Mouse (Mus musculus): ENCODE results near the gene Klhl35.

Gene Klhl35

GRCm38 (mm10) chr7:99450703-99451102, 15.1 kb upstream of the Klhl35 start:
- in situ Hi-C loops (cut with MboI, MseI), result loop anchor here (5.0 kb wide), 3 partner anchors 73 to 118 kb away; no protein-coding TSS in a partner anchor

GRCm38 (mm10) chr7:99452859-99453258, 12.9 kb upstream of the Klhl35 start:
- in situ Hi-C loops (cut with MboI, MseI), result loop anchor here (5.0 kb wide), 3 partner anchors 76 to 121 kb away; no protein-coding TSS in a partner anchor

- in situ Hi-C loops (cut with MboI, MseI), result loop anchor here (5.0 kb wide), 3 partner anchors 77 to 122 kb away; no protein-coding TSS in a partner anchor
These were observed 11.8 kb upstream of the Klhl35 start for GRCm38 (mm10) chr7:99454044-99454443.

GRCm38 (mm10) chr7:99458849-99459248, 7.0 kb upstream of the Klhl35 start:
- in situ Hi-C loops (cut with MboI, MseI), result no loop called here

GRCm38 (mm10) chr7:99459888-99460652, 5.7 kb upstream of the Klhl35 start:
- in situ Hi-C loops (cut with MboI, MseI), result no loop called here

GRCm38 (mm10) chr7:99463120-99463519, 2.7 kb upstream of the Klhl35 start:
- in situ Hi-C loops (cut with MboI, MseI), result no loop called here

- in situ Hi-C loops (cut with MboI, MseI), result no loop called here
These were observed 2.1 kb downstream of the Klhl35 start for GRCm38 (mm10) chr7:99467916-99468282.

- in situ Hi-C loops (cut with MboI, MseI), result no loop called here
These were observed 2.7 kb downstream of the Klhl35 start for GRCm38 (mm10) chr7:99468283-99469132.

- in situ Hi-C loops (cut with MboI, MseI), result no loop called here
These were observed 4.0 kb downstream of the Klhl35 start for GRCm38 (mm10) chr7:99469680-99470405.

GRCm38 (mm10) chr7:99471578-99471977, 5.8 kb downstream of the Klhl35 start:
- in situ Hi-C loops (cut with MboI, MseI), result no loop called here

GRCm38 (mm10) chr7:99473638-99474407, 8.0 kb downstream of the Klhl35 start:
- in situ Hi-C loops (cut with MboI, MseI), result no loop called here

GRCm38 (mm10) chr7:99474836-99475561, 9.2 kb downstream of the Klhl35 start:
- in situ Hi-C loops (cut with MboI, MseI), result no loop called here

- in situ Hi-C loops (cut with MboI, MseI), result no loop called here
These were observed 9.7 kb downstream of the Klhl35 start for GRCm38 (mm10) chr7:99475562-99475911.

GRCm38 (mm10) chr7:99476558-99477114, 10.8 kb downstream of the Klhl35 start:
- in situ Hi-C loops (cut with MboI, MseI), result no loop called here

GRCm38 (mm10) chr7:99477235-99477634, 11.4 kb downstream of the Klhl35 start:
- in situ Hi-C loops (cut with MboI, MseI), result no loop called here

GRCm38 (mm10) chr7:99482637-99483036, 16.8 kb downstream of the Klhl35 start:
- in situ Hi-C loops (cut with MboI, MseI), result no loop called here

GRCm38 (mm10) chr7:99483271-99483923, 17.6 kb downstream of the Klhl35 start, which contains the start of gene Rps3:
Rps3 (minus strand) TSS chr7:99483738.
- in situ Hi-C loops (cut with MboI, MseI), result no loop called here

GRCm38 (mm10) chr7:99483924-99484319, 18.1 kb downstream of the Klhl35 start:
- in situ Hi-C loops (cut with MboI, MseI), result no loop called here

GRCm38 (mm10) chr7:99484679-99485078, 18.9 kb downstream of the Klhl35 start:
- in situ Hi-C loops (cut with MboI, MseI), result no loop called here
